Mouse (Mus musculus) erythroblast, embryonic 14.5 days (primary cell): Measurements from ENCODE around the gene Taz.

Experiments used
- GATA1 ChIP-seq: IDR thresholded peaks from 2 replicates; pipeline ENCODE4 v1.6.1; 2012; ENCODE audit warnings: low read length, inconsistent platforms, mixed read lengths
- TAL1 ChIP-seq: IDR thresholded peaks from 3 replicates; pipeline ENCODE4 v1.6.1; 2012; ENCODE audit warnings: low read length, inconsistent platforms, mixed read lengths

GRCm38 (mm10) chrX:74243807-74244206 lies 37.9 kb upstream of the Taz start:
- TF ChIP-seq GATA1, result no peak
- no peak for TF ChIP-seq TAL1
